Mouse (Mus musculus) heart, adult 9 months (tissue): Measurements from ENCODE around the gene Nme7.
A peak's percentile ranks its signal among the peaks of the same experiment; 100 is the strongest.

ENCODE experiments used
- DNase-seq, 2 experiments: peaks; one replicate each; pipeline ENCODE4 v3.0.0; 2022; ENCODE audit warnings: low spot score in 2 of 2

Nme7 gene

DNA sequence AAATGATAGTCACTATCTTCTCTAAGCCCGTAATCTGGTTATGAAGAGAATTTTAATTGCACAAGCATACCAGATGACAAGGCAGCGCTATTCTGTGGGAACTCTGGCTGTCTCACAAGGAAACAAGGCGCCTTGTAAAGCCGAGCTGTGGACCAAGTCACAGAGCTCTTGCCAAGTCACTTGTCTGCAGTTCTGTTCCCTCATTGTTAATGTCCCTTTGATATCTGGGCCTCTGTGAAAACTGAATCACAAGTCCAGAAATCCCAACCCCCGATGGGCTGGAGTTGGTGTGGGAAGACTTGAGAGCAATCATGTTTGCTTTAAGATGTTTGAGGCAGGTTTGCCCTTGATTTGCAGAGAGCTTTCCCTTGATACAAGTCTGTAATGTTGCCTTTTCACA, 16.8 kb downstream of the Nme7 start:
- DNase-seq, result peak in 1 of 2 experiments; percentile 16

- DNase-seq, result no peak
Measured at GRCm38 (mm10) chr1:164321408-164321807, 17.5 kb downstream of the Nme7 start.

GRCm38 (mm10) chr1:164322987-164323650, 19.2 kb downstream of the Nme7 start:
- DNase-seq, result no peak

- no peak for DNase-seq
Measured at GRCm38 (mm10) chr1:164324221-164324620, 20.3 kb downstream of the Nme7 start.

- DNase-seq, result no peak
Measured at GRCm38 (mm10) chr1:164324878-164325277, 21.0 kb downstream of the Nme7 start.

GRCm38 (mm10) chr1:164326600-164327155, 22.8 kb downstream of the Nme7 start:
- DNase-seq, result no peak

DNA sequence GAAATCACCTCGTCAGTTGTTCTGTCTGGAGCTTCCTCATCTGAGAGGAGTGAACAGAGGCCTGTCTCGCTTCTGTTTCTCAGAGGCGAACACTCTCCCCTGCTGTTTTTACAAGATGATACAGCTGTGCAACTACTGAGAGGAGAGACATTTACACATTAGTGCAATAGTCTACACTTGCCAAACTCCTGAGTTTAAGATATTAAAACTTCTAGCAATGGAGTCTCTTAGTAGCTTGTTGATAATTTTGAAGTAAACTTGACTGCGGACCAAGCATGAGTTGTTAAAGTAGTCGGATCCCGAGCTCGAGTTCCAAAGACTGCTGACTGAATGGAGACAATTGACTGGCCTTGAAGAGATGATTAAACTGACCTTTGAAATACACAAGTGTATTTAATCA, 23.8 kb downstream of the Nme7 start:
- DNase-seq, result no peak

GRCm38 (mm10) chr1:164332559-164332958, 28.6 kb downstream of the Nme7 start:
- no peak for DNase-seq

GRCm38 (mm10) chr1:164335435-164335834, 31.5 kb downstream of the Nme7 start:
- no peak for DNase-seq

DNA sequence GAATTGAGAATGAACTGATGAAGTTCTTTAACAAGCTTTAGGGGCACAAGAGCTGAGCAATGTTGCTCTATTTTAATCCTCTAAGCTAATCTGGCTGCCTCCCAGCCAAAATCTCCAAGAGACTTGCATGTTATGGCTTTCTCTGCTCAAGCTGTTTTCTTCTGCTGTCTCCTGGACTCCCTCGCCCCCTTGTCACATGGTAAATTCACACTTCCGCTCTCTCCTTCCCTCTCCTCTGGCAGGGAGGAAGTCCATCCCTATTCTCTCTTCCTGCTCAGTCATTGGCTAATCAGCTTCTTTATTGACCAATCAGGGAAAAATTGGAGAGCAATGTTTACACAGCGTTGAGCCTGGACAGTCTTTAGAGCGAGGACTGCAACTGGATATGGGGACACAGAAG, 31.9 kb downstream of the Nme7 start:
- no peak for DNase-seq

GRCm38 (mm10) chr1:164342161-164342560, 38.2 kb downstream of the Nme7 start:
- no peak for DNase-seq

DNA sequence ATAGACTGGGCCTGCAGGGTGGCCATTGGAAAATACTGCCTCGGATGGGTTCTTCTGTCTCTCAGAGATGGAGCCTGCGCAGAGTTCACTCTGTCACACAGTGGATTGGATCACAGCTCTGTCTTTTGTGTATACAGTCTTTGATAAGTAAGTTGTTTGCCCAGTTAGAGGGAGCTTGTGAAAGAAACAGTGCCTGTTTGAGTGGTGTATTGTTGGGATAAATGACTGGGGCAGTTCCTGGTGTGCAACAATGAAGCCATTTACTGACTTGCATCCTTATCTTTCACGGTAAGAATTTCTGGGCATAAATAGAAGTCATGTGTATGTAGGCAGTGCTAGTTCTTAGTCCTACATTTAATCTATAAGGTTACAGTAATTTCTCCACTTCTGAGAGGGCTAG, 49.5 kb downstream of the Nme7 start:
- no peak for DNase-seq

DNA sequence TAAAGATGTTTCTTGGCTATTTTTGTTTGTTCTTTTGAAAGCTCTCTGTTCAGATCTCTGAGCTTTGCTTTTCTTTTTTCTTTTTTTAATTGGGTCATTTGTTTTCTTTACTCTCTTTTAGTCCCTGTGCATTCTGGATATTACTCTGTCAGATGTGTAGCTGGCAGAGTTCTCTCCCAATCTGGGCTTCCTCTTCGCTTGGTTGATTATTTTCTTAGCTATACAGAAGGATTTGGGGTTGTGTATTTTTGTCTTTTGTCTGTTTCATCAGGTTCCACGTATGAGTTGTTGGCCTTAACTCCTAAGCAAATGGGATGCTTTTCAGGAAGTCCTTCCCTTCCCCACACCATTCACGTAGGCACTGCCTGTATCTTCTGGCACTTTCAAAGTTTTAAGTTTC, 54.1 kb downstream of the Nme7 start:
- no peak for DNase-seq

- no peak for DNase-seq
Measured at GRCm38 (mm10) chr1:164361997-164362396, 58.1 kb downstream of the Nme7 start.

GRCm38 (mm10) chr1:164366156-164367128, 62.5 kb downstream of the Nme7 start:
- peak; percentile 50 to 60 for DNase-seq

DNA sequence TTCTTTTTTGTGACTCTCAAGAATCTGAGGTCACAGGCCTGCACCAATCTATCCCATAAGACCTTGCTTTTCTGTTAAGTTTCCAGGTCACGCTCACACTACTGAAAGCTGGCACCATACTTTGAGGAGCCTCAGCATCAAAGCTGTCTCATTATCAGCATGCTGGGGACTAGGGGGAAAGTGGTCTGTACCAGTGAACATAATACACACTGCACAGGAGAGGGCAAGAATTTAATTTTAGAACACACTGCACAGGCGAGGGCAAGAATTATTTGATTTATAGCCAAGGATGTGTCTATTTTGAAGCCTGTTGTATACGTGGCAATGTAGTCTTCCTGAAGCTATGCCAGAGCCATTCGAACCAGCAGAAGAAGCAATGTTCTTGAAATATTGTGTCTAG, 64.2 kb downstream of the Nme7 start:
- DNase-seq, result no peak

DNA sequence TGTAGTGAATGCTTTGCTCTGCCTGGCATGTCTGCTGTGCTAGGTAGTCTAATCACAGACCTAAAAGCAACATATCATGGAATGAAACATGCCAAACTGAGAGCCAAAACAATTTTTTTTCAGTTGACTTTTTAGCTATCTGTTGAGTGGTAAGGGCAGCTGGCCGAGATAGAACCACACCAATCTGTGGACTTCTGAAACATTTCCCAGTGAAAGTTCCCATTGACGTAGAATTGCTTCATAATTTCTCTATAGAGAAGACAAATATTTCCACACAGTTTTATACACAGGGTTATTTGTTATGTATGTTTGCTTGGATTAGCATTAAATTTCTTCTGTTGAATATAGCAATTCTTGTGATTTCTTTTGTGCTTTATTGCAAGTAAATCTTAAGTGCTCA, 65.9 kb downstream of the Nme7 start:
- no peak for DNase-seq

GRCm38 (mm10) chr1:164373029-164373428, 69.1 kb downstream of the Nme7 start:
- no peak for DNase-seq

- no peak for DNase-seq
Measured at GRCm38 (mm10) chr1:164374020-164374419, 70.1 kb downstream of the Nme7 start.

DNA sequence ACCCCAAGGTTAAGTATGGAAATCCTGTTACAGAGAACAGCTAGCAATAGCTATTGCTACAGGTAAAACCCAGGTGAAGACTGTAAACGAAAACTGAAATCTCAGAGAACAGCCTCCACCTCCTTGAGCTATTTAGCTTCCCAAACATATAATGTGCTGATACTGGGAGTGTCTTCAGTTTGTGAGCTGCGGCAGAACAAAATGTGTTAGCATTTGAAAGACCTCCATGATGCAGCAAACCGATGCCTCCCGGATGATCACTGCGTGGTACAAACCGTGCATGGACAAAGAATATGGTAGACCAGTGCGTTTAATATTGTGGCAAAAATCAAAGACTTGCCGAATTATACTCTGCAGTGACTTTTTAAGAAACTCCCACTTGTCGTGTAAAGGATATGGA, 71.7 kb downstream of the Nme7 start:
- no peak for DNase-seq

DNA sequence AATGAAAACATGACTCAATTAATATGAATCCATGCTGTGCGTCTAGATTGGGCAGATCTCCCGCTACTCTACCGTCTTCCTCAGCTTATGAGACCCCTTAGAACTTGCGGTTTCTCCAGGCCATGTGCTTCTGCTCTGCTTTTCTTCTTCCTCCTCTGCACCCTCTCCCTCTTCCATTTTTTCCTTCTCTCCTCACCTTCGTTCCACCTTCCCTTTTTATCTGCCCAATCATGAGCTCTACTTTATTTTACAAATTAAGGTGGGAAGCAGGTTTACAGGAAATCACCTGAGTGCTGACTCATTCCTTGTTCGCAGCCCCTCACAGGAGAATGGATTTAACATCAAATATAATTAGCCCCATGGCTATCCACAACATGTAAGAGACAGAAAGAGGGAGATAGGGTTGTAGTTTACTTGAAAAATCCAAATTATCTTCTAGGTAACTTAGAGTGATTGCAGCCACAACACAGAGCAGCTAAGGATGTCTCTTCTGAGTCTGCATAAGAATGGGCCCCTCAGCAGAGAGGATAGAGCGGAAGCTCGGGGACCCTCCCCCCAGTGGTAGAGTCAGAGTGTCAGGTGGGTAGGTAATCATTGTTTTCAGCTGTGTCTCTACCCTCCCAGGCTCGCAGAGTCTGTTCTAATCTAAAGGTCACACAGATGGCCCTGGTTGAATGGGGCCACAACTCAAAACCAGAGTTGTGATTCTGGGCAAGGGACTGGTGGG, 73.0 kb downstream of the Nme7 start:
- no peak for DNase-seq

GRCm38 (mm10) chr1:164383621-164384020, 79.7 kb downstream of the Nme7 start:
- no peak for DNase-seq
